Mouse (Mus musculus) ES-Bruce4 (cell line): Measurements from ENCODE around the gene Lin7b.

Source experiments
- CTCF ChIP-seq: IDR thresholded peaks from one replicate; pipeline ENCODE4 v1.8.1; 2011; ENCODE audit warnings: low read depth, low read length
- EP300 ChIP-seq: IDR thresholded peaks from 2 replicates; pipeline ENCODE4 v1.6.1; 2011; ENCODE audit warnings: low read depth, low read length; ENCODE audit not compliant: insufficient read depth
- POLR2A ChIP-seq: IDR thresholded peaks from one replicate; pipeline ENCODE4 v1.8.1; 2011; ENCODE audit warnings: low read length; ENCODE audit not compliant: insufficient read depth

DNA sequence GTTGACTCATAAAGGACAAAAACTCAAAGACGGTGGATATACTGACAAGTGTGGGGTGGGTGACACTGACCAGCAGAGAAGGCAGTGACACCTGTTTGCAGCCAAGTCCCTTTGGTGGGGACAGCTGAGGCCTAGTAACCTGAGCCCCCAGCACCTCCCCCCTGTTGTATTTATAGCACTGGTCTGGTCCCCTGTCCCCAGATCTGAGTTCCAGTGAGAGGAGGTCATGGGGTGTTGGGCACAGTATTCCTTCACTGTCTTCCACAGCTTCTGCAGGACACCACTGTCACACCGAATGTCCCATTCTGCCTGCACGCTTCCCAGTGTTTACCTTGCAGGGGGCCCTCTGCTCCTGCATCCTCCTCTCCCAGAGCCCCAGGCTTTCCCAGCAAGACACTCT, 35.8 kb downstream of the Lin7b start:
- no peak for TF ChIP-seq CTCF
- no peak for TF ChIP-seq POLR2A
- no peak for TF ChIP-seq EP300
